Mouse (Mus musculus) forebrain, postnatal 0 days (tissue): ENCODE measurements around the gene Rabep1. TPM values are rescaled to one million over a fixed set of nuclear protein-coding genes. Genes with fewer than 3 reads are reported as not detected.

Source experiments
- ATAC-seq: fragments of 200-750 bp; cut with Nextera tagmentation; 2 replicates; pipeline ENCODE4 v1.8.0; 2017; ENCODE audit warnings: mild to moderate bottlenecking, moderate library complexity
- DNase-seq: peaks from one replicate; pipeline ENCODE4 v3.0.0-alpha.2; 2015
- H3K27ac ChIP-seq: fragments of 300-500 bp; sonication (generic); 2 replicates; pipeline ENCODE4 v1.5.1; 2014; ENCODE audit warnings: low read depth, mild to moderate bottlenecking, antibody characterized with exemption, low read length, moderate library complexity, mixed read lengths
- H3K27me3 ChIP-seq: fragments of 300-500 bp; sonication (generic); 2 replicates; pipeline ENCODE4 v1.6.1; 2014; ENCODE audit warnings: mild to moderate bottlenecking, low read length, mixed read lengths; ENCODE audit not compliant: insufficient read depth
- H3K36me3 ChIP-seq: fragments of 300-500 bp; sonication (generic); 2 replicates; pipeline ENCODE4 v1.6.1; 2014; ENCODE audit warnings: mild to moderate bottlenecking, moderate library complexity; ENCODE audit not compliant: insufficient read depth
- H3K4me1 ChIP-seq: fragments of 300-500 bp; sonication (generic); 2 replicates; pipeline ENCODE4 v1.6.1; 2014; ENCODE audit warnings: antibody characterized with exemption; ENCODE audit not compliant: insufficient read depth
- H3K4me2 ChIP-seq: fragments of 300-500 bp; sonication (generic); 2 replicates; pipeline ENCODE4 v1.6.1; 2014; ENCODE audit warnings: low read depth, mild to moderate bottlenecking, moderate library complexity
- H3K4me3 ChIP-seq: fragments of 300-500 bp; sonication (generic); 2 replicates; pipeline ENCODE4 v1.5.1; 2014; ENCODE audit warnings: low read depth, low read length, mixed read lengths
- H3K9ac ChIP-seq: fragments of 300-500 bp; sonication (generic); 2 replicates; pipeline ENCODE4 v1.6.1; 2014; ENCODE audit warnings: mild to moderate bottlenecking
- H3K9me3 ChIP-seq: fragments of 300-500 bp; sonication (generic); 2 replicates; pipeline ENCODE4 v1.6.1; 2016; ENCODE audit warnings: low read length
- CTCF ChIP-seq: sonication (generic); IDR thresholded peaks from 2 replicates; pipeline ENCODE4 v1.5.1; 2016; ENCODE audit warnings: antibody characterized with exemption, control low read depth, low read depth
- WGBS: fragments of 180-500 bp; shearing (Covaris S2); extraction: QIAGEN DNeasy Blood & Tissue Kit; methylation state at CpG from one replicate; pipeline ENCODE4 v1.1.7; 2014; 5-methylcytosine and 5-hydroxymethylcytosine counted together
- polyA plus RNA-seq: library from polyadenylated mRNA; unstranded; fragments of >200 nt; fragmentation: Nextera tagmentation; extraction: Ambion mirVana; gene quantifications from 2 replicates; pipeline ENCODE4 v1.2.1, GENCODE M21; 2015
- total RNA-seq: library from RNA; depleted of rRNA; stranded (reverse); fragments of >200 nt; gene quantifications from 2 replicates; pipeline ENCODE4 v1.2.3, GENCODE M21; 2014

Gene Rabep1
- total and polyA plus RNA-seq, 2 experiments from 2014 or later, result 103 to 109 TPM

GRCm38 (mm10) chr11:70807630-70808029 lies 36.9 kb upstream of the Rabep1 start:
- WGBS, result 88% methylated on average over 4 of the region's 4 CpGs
- no peak overlapping the region for H3K4me2 ChIP-seq
- no peak for DNase-seq

GRCm38 (mm10) chr11:70808101-70808500 lies 36.5 kb upstream of the Rabep1 start:
- DNase-seq (no peak), ATAC-seq (no peak)
- no peak overlapping the region for H3K4me3 ChIP-seq
- no peaks in the 10 kb centered on the region for H3K27me3 ChIP-seq
- TF ChIP-seq CTCF, result no peak
- no peak overlapping the region for H3K4me2 ChIP-seq
- no peak overlapping the region for H3K27ac ChIP-seq
- no peaks in the 10 kb centered on the region for H3K4me1 ChIP-seq
- no peaks in the 10 kb centered on the region for H3K36me3 ChIP-seq
- H3K9me3 ChIP-seq, result no peaks in the 10 kb centered on the region
- 79% methylated on average over 3 of the region's 3 CpGs for WGBS
- H3K9ac ChIP-seq, result no peak overlapping the region

More at GRCm38 (mm10) chr11:70807630-70808029, 36.9 kb upstream of the Rabep1 start:
- H3K4me3 ChIP-seq, result no peak overlapping the region
- H3K9me3 ChIP-seq, result no peaks in the 10 kb centered on the region
- ATAC-seq, result no peak
- no peak overlapping the region for H3K27ac ChIP-seq
- TF ChIP-seq CTCF, result no peak
- H3K36me3 ChIP-seq, result no peaks in the 10 kb centered on the region
- no peak overlapping the region for H3K9ac ChIP-seq
- no peaks in the 10 kb centered on the region for H3K27me3 ChIP-seq
- no peaks in the 10 kb centered on the region for H3K4me1 ChIP-seq

DNA sequence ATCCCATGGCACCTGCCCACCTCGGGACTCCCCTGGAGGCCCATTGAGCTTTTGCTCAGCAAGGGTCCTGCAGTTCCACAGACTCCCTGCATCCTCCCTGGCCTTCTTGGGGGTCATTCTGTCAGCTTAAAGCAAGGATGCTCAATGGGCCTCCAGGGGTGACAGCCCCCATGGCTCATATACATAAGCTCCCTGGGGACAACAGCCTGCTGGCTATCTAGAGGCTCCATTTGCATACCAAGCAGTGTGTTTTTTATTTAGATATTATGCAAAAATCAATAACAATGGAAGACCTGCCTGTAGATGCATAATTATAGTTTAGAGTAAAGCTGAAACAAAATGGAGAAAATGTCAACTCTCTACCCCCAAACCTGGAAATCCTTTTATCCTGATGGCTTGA lies 35.6 kb upstream of the Rabep1 start:
- ATAC-seq, result no peak
- Histone ChIP-seq H3K9ac (no peak overlapping the region), H3K4me3 (no peak overlapping the region), H3K27ac (no peak overlapping the region), H3K36me3 (no peaks in the 10 kb centered on the region), H3K27me3 (no peaks in the 10 kb centered on the region), H3K4me1 (no peaks in the 10 kb centered on the region), H3K4me2 (no peak overlapping the region), H3K9me3 (no peaks in the 10 kb centered on the region)
- TF ChIP-seq CTCF, result no peak
- 33% methylated on average over 1 of the region's 1 CpGs for WGBS
- no peak for DNase-seq

- Histone ChIP-seq H3K27me3 (no peaks in the 10 kb centered on the region), H3K27ac (no peak overlapping the region), H3K9me3 (no peaks in the 10 kb centered on the region), H3K9ac (no peak overlapping the region), H3K4me1 (no peaks in the 10 kb centered on the region), H3K36me3 (no peaks in the 10 kb centered on the region), H3K4me3 (no peak overlapping the region), H3K4me2 (no peak overlapping the region)
- no peak for ATAC-seq
- WGBS, result 75% methylated on average over 5 of the region's 5 CpGs
- DNase-seq, result no peak
- no peak for TF ChIP-seq CTCF
These were observed 33.5 kb upstream of the Rabep1 start for GRCm38 (mm10) chr11:70811041-70811440.

- no peaks in the 10 kb centered on the region for H3K36me3 ChIP-seq
- DNase-seq, result no peak
- H3K4me1 ChIP-seq, result no peaks in the 10 kb centered on the region
- 53% methylated on average over 13 of the region's 13 CpGs for WGBS
- H3K4me2 ChIP-seq, result no peak overlapping the region
- no peak for TF ChIP-seq CTCF
- no peak overlapping the region for H3K4me3 ChIP-seq
- H3K9ac ChIP-seq, result no peak overlapping the region
- no peaks in the 10 kb centered on the region for H3K27me3 ChIP-seq
- H3K27ac ChIP-seq, result no peak overlapping the region
- ATAC-seq, result no peak
- H3K9me3 ChIP-seq, result no peaks in the 10 kb centered on the region
These were observed 32.9 kb upstream of the Rabep1 start for GRCm38 (mm10) chr11:70811471-70812240.

DNA sequence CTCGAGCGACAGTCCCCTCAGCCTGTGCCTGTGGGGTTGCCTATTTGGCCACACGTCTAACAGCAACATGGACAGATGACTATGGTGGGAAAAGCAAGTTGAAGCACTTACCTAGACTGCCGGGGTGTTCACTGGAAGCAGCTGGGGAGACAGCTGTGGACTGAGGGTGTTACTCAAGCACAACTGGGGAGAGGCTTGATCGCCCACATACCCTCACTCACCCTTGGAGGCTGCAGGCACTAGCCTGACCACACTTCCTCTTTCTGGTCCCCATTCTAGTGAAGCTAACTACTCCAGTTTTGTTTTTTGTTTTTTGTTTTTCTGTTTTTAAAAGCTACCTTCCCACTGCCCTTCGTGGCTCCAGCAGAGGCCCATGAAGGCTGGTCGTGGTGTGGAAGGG lies 32.2 kb upstream of the Rabep1 start, which contains the start of gene Scimp:
Gene Scimp, minus strand, starts transcription at position 222 of the 400 bp plus-strand sequence.
- H3K36me3 ChIP-seq, result no peaks in the 10 kb centered on the region
- H3K4me1 ChIP-seq, result no peaks in the 10 kb centered on the region
- no peak within 1 kb of the TSS for H3K4me3 ChIP-seq
- TF ChIP-seq CTCF, result no peak
- no peak within 1 kb of the TSS for H3K27ac ChIP-seq
- H3K9ac ChIP-seq, result no peak within 1 kb of the TSS
- H3K9me3 ChIP-seq, result no peaks in the 10 kb centered on the region
- no peak for ATAC-seq
- H3K27me3 ChIP-seq, result no peaks in the 10 kb centered on the region
- H3K4me2 ChIP-seq, result no peak within 1 kb of the TSS
- DNase-seq, result no peak
- WGBS, result 79% methylated on average over 7 of the region's 7 CpGs

DNA sequence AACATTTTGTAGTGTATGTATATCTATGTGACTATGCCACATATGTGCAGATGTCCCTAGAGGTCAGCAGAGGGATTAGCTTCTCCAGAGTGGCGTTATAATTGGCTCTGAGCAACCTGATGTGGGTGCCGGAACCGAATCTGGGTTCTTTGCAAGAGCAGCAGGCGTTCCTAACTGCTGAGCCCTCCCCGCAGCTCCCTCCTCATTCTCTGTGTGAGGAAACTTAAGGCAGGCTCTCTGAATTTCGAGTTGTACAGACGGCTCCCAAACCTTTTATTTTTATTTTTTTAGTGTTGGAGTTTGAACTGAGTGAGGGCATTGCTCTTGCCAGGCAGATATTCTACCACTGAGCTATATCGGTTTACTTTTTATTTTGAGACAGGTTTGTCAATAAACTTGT lies 29.5 kb upstream of the Rabep1 start:
- Histone ChIP-seq H3K27ac (no peak overlapping the region), H3K36me3 (no peaks in the 10 kb centered on the region), H3K4me3 (no peak overlapping the region), H3K4me2 (no peak overlapping the region), H3K4me1 (no peaks in the 10 kb centered on the region), H3K9ac (no peak overlapping the region), H3K9me3 (no peaks in the 10 kb centered on the region), H3K27me3 (no peaks in the 10 kb centered on the region)
- no peak for TF ChIP-seq CTCF
- ATAC-seq, result no peak
- WGBS, result 82% methylated on average over 8 of the region's 8 CpGs
- DNase-seq, result no peak
